Mouse (Mus musculus): ENCODE measurements around the gene Sbf2.

DNA sequence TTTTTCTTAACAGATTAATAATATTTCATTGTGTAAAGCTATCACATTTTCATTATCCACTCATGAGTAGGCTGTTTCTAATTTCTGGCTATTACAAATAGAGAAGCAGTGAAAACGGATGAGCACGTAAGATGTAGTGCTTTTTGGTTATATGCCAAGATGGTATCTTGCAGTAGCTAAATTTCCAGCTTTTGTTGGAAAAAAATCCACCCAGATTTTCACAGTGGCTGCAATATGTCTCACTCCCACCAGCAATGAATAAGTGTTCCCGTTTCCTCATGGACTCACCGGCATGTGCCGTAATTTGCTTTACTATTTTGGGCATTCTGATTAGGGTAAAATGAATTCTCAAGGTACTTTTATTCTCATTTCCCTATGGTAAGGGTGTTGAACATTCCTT is 129.7 kb downstream of the Sbf2 start:
- TF ChIP-seq CTCF (IDR thresholded peaks at IDR 0.05; ENCODE audit: borderline replicate concordance, control insufficient read depth, extremely low read depth, insufficient read depth, low read length, poor library complexity) (no peak), POLR2A (IDR thresholded peaks at IDR 0.05; ENCODE audit: control insufficient read depth, extremely low read depth, insufficient read depth, low read length, poor library complexity) (no peak)

Measured in thymus, adult 2 months (tissue).